Mouse (Mus musculus) myocyte (in vitro differentiated cells): ENCODE results near the gene Ube2s.

Experiments
- MYOG ChIP-seq, 3 experiments: IDR thresholded peaks; one replicate each; pipeline ENCODE4 v1.6.1; 2011; ENCODE audit warnings: control low read depth in 2 of 3, low read depth in 2 of 3, mild to moderate bottlenecking in 2 of 3; ENCODE audit not compliant: insufficient read length in 2 of 3, control insufficient read depth in 1 of 3, insufficient read depth in 1 of 3
- POLR2A ChIP-seq: IDR thresholded peaks from one replicate; pipeline ENCODE4 v1.6.1; 2011; ENCODE audit warnings: low read depth, mild to moderate bottlenecking, control low read depth, moderate library complexity; ENCODE audit not compliant: insufficient read length
- TCF3 ChIP-seq: IDR thresholded peaks from one replicate; pipeline ENCODE4 v1.6.1; 2011; ENCODE audit warnings: low read depth, control low read depth; ENCODE audit not compliant: insufficient read length
- USF1 ChIP-seq: IDR thresholded peaks from one replicate; pipeline ENCODE4 v1.6.1; 2011; ENCODE audit warnings: low read depth, mild to moderate bottlenecking, control low read depth, moderate library complexity

DNA sequence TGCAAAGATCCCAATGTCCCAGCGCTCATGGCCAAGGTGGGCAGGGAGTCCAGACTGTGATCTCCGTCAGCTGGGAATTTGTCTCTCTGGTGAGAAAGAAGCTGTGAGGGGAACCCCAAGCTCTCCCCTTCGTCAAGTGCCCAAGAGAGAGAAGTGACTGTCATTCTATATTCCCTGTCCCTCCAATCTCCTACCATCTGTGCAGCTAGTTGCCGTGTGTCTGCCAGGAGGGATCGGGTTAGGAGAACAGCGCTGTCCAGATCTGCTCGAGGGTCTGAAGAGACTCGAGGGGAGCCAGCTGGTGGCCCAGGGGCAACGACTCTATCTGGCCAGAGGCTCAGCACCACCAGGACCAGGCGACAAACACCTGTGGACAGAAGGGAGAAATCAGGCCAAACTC is 36.3 kb downstream of the Ube2s start:
- TF ChIP-seq POLR2A = no peak
- no peak for TF ChIP-seq MYOG (IDR thresholded peaks at IDR 0.05; ENCODE audit: control insufficient read depth in 1 of 3, insufficient read depth in 1 of 3, insufficient read length in 2 of 3, low read depth in 2 of 3)
- TF ChIP-seq TCF3 = no peak
- TF ChIP-seq USF1 = no peak
